Mouse (Mus musculus): ENCODE data around the gene Cbl.

DNA sequence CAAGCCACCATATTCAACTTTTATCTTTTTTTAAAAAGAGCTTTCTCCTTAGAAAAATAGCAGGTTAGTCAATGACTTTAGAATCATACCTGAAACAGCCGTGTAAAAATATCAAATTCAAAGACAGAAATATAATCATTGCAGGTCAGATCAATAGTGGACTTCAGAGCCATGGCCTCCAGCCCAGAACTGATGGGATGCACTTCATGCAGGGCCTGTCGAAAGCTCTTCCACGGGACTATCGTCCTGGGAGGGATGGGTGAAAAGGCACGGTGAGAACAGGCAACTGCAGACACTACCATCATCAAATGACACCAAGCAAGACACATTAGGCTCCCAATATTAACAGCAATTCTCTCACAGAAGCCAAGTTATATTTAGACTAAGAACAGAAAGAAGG, 64.9 kb downstream of the Cbl start:
- no peak for TF ChIP-seq CTCF (IDR thresholded peaks at IDR 0.05; ENCODE audit: extremely low read depth, insufficient read depth, low read length)
- no peak for TF ChIP-seq POLR2A (IDR thresholded peaks at IDR 0.05; ENCODE audit: extremely low read depth, insufficient read depth, low read length)

Data from cortical plate, adult 2 months (tissue).